Mouse (Mus musculus): Measurements from ENCODE around the gene Gabbr2. TPM values are rescaled to one million over a fixed set of nuclear protein-coding genes. Genes with fewer than 3 reads are reported as not detected.

Gene Gabbr2
- total and polyA plus RNA-seq, 2 experiments from 2014 or later: 17.7 to 98.9 TPM

DNA sequence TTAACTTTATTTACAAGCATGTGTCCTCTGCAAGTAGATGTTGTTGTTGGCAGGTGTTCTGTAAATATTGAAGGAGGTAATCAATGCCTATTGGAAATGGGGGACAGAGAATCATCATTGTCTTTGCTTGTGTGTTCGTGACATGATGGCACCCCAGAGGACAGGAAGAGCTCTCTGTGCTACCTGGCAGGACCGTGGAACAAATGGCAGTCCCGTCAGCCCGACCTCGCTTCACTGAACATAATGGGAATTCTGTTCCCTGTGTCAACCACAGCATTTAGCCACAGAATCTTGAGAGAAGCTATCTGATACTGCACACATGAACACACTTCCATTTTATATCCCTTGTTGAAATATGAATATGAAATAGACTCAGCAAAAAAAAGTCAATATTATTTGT is 332.7 kb downstream of the Gabbr2 start:
- 52% methylated on average over 5 of the region's 5 CpGs for WGBS
- no peak for DNase-seq (ENCODE audit: low spot score)
- Histone ChIP-seq H3K9ac (replicated peaks; ENCODE audit: low read length) (no peak overlapping the region), H3K27me3 (ENCODE audit: insufficient read depth, low read length) (no peaks in the 10 kb centered on the region), H3K36me3 (ENCODE audit: insufficient read depth, low read length) (no peaks in the 10 kb centered on the region; the same call in 1 of the 2 replicates), H3K9me3 (ENCODE audit: low read length) (no peaks in the 10 kb centered on the region), H3K4me1 (ENCODE audit: insufficient read depth, low read length) (no peaks in the 10 kb centered on the region), H3K27ac (no peak overlapping the region), H3K4me3 (ENCODE audit: low read length) (no peak overlapping the region), H3K4me2 (ENCODE audit: low read depth, low read length) (no peak overlapping the region)
- no peak for TF ChIP-seq CTCF (IDR thresholded peaks at IDR 0.05; ENCODE audit: low read depth)
- ATAC-seq: no peak

DNA sequence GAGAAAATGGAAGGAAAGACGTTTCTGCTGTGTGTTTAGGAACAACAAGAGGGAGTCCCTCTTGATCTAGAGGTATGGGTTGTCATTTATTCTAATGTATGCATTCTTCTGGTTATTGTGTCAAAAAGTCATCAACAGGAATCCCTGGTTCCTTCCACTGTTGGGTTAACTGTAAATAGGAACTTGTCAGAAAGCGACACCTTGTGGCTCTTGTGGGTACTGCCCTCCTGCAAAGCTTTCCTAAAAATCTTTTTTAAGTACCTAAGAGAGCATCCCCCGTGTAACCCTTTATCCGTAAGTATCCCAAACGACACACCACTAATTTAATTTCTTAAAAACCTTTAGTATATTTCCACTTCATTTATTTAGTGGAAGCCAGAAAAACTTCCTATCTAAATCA is 334.6 kb downstream of the Gabbr2 start:
- Histone ChIP-seq H3K4me2 (ENCODE audit: low read depth, low read length) (no peak overlapping the region), H3K36me3 (ENCODE audit: insufficient read depth, low read length) (no peaks in the 10 kb centered on the region), H3K4me1 (ENCODE audit: insufficient read depth, low read length) (no peaks in the 10 kb centered on the region), H3K9me3 (ENCODE audit: low read length) (no peaks in the 10 kb centered on the region), H3K4me3 (ENCODE audit: low read length) (no peak overlapping the region), H3K27me3 (ENCODE audit: insufficient read depth, low read length) (peaks cover under 1% of the 10 kb centered on the region; the same call in 1 of the 2 replicates), H3K27ac (no peak overlapping the region), H3K9ac (replicated peaks; ENCODE audit: low read length) (no peak overlapping the region)
- DNase-seq (ENCODE audit: low spot score) (peak; percentile 91), ATAC-seq (peak; percentile 38; the same call in 1 of the 2 replicates)
- TF ChIP-seq CTCF (IDR thresholded peaks at IDR 0.05; ENCODE audit: low read depth): peak; percentile 92
- 5% methylated on average over 5 of the region's 5 CpGs for WGBS

DNA sequence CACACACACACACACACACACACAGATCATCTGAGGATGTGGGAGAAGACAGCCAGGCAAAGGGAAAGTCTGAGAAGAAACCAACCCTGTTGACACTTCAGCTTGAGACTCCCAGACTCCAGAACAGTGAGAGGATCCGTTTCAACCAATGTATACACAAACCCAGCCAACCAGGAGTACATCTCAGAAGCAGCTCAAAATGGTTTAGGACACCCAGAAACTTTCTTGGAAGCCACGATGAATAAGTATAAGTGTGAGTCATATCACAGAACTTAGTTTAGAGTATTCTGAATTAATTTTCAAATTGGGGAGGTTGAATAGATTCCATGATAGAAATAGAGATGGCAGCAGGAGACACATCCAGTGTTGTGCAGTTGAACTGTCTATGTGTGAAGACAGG is 335.7 kb downstream of the Gabbr2 start:
- no peak overlapping the region for H3K4me2 ChIP-seq (ENCODE audit: low read depth, low read length)
- DNase-seq (ENCODE audit: low spot score) (no peak), ATAC-seq (no peak)
- H3K27ac ChIP-seq: no peak overlapping the region
- 69% methylated on average over 2 of the region's 2 CpGs for WGBS
- no peaks in the 10 kb centered on the region for H3K4me1 ChIP-seq (ENCODE audit: insufficient read depth, low read length)
- H3K9me3 ChIP-seq (ENCODE audit: low read length): no peaks in the 10 kb centered on the region
- H3K9ac ChIP-seq (replicated peaks; ENCODE audit: low read length): no peak overlapping the region
- TF ChIP-seq CTCF (IDR thresholded peaks at IDR 0.05; ENCODE audit: low read depth): no peak
- H3K27me3 ChIP-seq (ENCODE audit: insufficient read depth, low read length): peaks cover 10% of the 10 kb centered on the region; the same call in 1 of the 2 replicates
- no peak overlapping the region for H3K4me3 ChIP-seq (ENCODE audit: low read length)
- H3K36me3 ChIP-seq (ENCODE audit: insufficient read depth, low read length): no peaks in the 10 kb centered on the region

DNA sequence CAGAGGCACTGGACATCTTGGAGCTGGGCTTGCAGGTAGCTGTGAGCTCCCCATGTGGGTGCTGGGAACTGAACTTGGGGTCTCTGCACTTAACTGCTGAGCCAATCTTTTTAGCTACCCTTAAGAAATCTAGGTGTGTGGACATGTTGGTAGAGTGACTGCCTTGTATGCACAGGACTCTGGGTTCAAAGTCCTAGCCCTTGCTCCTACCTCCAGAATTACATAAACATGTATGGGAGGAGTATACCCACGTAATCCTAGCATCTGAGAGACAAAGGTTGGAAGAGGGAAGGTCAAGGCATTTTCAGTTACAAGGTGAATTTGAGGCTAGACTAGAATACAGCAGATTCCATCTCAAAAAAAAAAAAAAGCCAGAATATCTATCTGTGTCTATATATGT is 336.4 kb downstream of the Gabbr2 start:
- DNase-seq (ENCODE audit: low spot score) (no peak), ATAC-seq (no peak)
- no peak overlapping the region for H3K9ac ChIP-seq (replicated peaks; ENCODE audit: low read length)
- H3K4me2 ChIP-seq (ENCODE audit: low read depth, low read length): no peak overlapping the region
- WGBS: 76% methylated on average over 1 of the region's 1 CpGs
- no peak overlapping the region for H3K27ac ChIP-seq
- H3K4me3 ChIP-seq (ENCODE audit: low read length): no peak overlapping the region
- peaks cover 3% of the 10 kb centered on the region; the same call in 1 of the 2 replicates for H3K4me1 ChIP-seq (ENCODE audit: insufficient read depth, low read length)
- no peaks in the 10 kb centered on the region for H3K9me3 ChIP-seq (ENCODE audit: low read length)
- H3K36me3 ChIP-seq (ENCODE audit: insufficient read depth, low read length): no peaks in the 10 kb centered on the region
- TF ChIP-seq CTCF (IDR thresholded peaks at IDR 0.05; ENCODE audit: low read depth): no peak
- peaks cover 10% of the 10 kb centered on the region; the same call in 1 of the 2 replicates for H3K27me3 ChIP-seq (ENCODE audit: insufficient read depth, low read length)

DNA sequence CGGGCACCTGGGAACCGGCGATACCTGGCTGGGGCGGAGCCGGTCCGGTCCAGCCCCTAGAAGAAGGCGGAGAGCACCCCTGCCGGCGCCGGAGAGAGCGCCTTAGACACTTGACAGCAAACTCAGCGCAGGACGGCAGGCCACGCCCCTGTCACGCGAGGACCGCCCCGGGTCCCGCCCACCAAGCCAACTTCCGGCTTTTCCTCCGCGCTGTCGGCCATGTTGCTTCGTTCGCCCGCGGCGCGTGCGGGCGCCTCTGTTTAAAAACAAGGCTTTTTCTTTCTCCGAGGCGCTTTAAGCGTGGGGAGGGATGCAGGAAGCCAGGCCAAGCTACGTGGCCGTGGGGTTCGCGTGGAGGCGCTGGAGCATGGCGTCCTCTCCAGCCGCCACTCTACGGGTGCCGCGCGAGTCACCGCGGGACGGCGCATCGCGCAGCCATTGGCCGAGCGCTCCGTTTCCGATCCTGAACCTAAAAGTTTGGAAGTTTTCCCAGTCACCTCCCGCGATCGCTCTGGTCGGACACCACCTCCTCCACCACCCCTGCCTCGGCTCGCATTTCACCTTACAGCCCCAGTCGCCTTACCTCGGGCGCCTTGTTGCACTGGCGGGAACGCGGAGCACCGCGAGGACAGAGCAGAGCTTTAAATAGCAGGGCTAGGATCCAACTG is 341.5 kb downstream of the Gabbr2 start, which contains the start of gene Tbc1d2:
Gene Tbc1d2, minus strand, starts transcription at position 124 of the 668 bp plus-strand sequence.
- WGBS: 1% methylated on average over 69 of the region's 69 CpGs
- Histone ChIP-seq H3K4me2 (ENCODE audit: low read depth, low read length) (peak within 1 kb of the TSS; percentile 87), H3K4me1 (ENCODE audit: insufficient read depth, low read length) (peaks cover 3% of the 10 kb centered on the region; the same call in 1 of the 2 replicates), H3K36me3 (ENCODE audit: insufficient read depth, low read length) (no peaks in the 10 kb centered on the region), H3K9ac (replicated peaks; ENCODE audit: low read length) (peak within 1 kb of the TSS; percentile 40), H3K27me3 (ENCODE audit: insufficient read depth, low read length) (peaks cover 10% of the 10 kb centered on the region; the same call in 1 of the 2 replicates), H3K4me3 (ENCODE audit: low read length) (peak within 1 kb of the TSS; percentile 69), H3K27ac (peak within 1 kb of the TSS; percentile 62; the same call in 1 of the 2 replicates), H3K9me3 (ENCODE audit: low read length) (no peaks in the 10 kb centered on the region)
- DNase-seq (ENCODE audit: low spot score) (peak; percentile 94), ATAC-seq (peak; percentile 96)
- peak; percentile 61 for TF ChIP-seq CTCF (IDR thresholded peaks at IDR 0.05; ENCODE audit: low read depth)

DNA sequence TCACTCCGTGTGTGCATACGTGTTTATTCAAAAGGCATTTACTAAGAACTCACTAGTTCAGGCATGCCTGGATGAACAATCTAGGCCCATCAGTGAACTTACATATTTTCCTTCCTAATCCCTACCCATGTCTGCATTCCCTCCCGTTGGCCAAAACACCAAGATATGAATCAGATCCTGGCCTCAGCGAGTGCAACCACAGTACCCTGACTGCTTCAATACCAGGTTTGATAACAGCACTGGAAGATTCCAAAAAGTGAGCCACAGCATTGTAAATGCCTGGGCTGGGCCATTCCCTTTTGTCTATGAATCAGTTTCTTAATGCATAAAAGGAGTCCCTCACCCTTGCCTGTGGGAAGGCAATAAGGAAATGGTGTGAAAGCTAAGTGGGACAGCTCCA is 342.5 kb downstream of the Gabbr2 start:
- DNase-seq (ENCODE audit: low spot score) (no peak), ATAC-seq (no peak)
- Histone ChIP-seq H3K4me1 (ENCODE audit: insufficient read depth, low read length) (peaks cover 3% of the 10 kb centered on the region; the same call in 1 of the 2 replicates), H3K4me2 (ENCODE audit: low read depth, low read length) (peak overlapping the region; percentile 87), H3K27ac (no peak overlapping the region), H3K27me3 (ENCODE audit: insufficient read depth, low read length) (peaks cover 10% of the 10 kb centered on the region; the same call in 1 of the 2 replicates), H3K4me3 (ENCODE audit: low read length) (peak overlapping the region; percentile 69), H3K36me3 (ENCODE audit: insufficient read depth, low read length) (no peaks in the 10 kb centered on the region), H3K9ac (replicated peaks; ENCODE audit: low read length) (no peak overlapping the region), H3K9me3 (ENCODE audit: low read length) (no peaks in the 10 kb centered on the region)
- 61% methylated on average over 4 of the region's 4 CpGs for WGBS
- TF ChIP-seq CTCF (IDR thresholded peaks at IDR 0.05; ENCODE audit: low read depth): no peak

DNA sequence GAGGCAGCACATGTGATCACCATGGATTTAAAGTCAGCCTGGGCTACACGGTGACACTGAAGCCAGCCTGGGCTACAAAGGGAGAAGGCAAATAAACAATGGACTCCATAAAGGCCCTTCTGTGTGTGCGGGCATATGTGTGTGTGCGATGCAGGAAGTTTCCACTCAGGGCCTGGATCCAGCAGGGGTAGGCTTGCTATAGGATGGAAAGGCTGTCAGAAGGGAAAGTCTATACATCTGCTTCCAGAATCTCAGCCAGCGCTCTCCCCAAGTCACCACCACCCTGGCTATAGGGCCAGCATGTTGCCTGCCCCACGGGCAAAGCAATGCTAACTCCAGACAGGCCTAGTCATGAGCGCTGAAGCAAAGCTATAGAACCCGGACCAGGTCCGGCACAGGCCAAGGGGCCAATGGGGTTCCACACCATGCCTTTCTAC is 348.0 kb downstream of the Gabbr2 start:
- H3K9ac ChIP-seq (replicated peaks; ENCODE audit: low read length): no peak overlapping the region
- WGBS: 82% methylated on average over 8 of the region's 8 CpGs
- no peaks in the 10 kb centered on the region; the same call in 1 of the 2 replicates for H3K27me3 ChIP-seq (ENCODE audit: insufficient read depth, low read length)

More for the DNA sequence above, 348.0 kb downstream of the Gabbr2 start:
- H3K9me3 ChIP-seq (ENCODE audit: low read length): no peaks in the 10 kb centered on the region
- H3K4me1 ChIP-seq (ENCODE audit: insufficient read depth, low read length): no peaks in the 10 kb centered on the region
- no peaks in the 10 kb centered on the region for H3K36me3 ChIP-seq (ENCODE audit: insufficient read depth, low read length)
- no peak for TF ChIP-seq CTCF (IDR thresholded peaks at IDR 0.05; ENCODE audit: low read depth)
- DNase-seq (ENCODE audit: low spot score) (no peak), ATAC-seq (no peak)
- no peak overlapping the region for H3K4me3 ChIP-seq (ENCODE audit: low read length)
- H3K4me2 ChIP-seq (ENCODE audit: low read depth, low read length): no peak overlapping the region
- H3K27ac ChIP-seq: no peak overlapping the region
